Mouse (Mus musculus) neural tube, embryonic 11.5 days (tissue): ENCODE results near the gene Gmnn. TPM values are rescaled to one million over a fixed set of nuclear protein-coding genes. Genes with fewer than 3 reads are reported as not detected.
A peak's percentile ranks its signal among the peaks of the same experiment; 100 is the strongest.
"Not testable (repeated sequence)": the region's sequence is repeated elsewhere in the genome, so short reads cannot be mapped to it uniquely, and the experiment has no call there.

Source experiments
- ATAC-seq: fragments of 200-750 bp; cut with Nextera tagmentation; 2 replicates; pipeline ENCODE4 v1.8.0; 2017; ENCODE audit warnings: moderate number of reproducible peaks, mild to moderate bottlenecking, moderate TSS enrichment, moderate library complexity; ENCODE audit not compliant: insufficient read depth, low FRiP score, low TSS enrichment
- DNase-seq: peaks from one replicate; pipeline ENCODE4 v3.0.0-alpha.2; 2015; ENCODE audit warnings: low spot score
- H3K27ac ChIP-seq: fragments of 300-500 bp; sonication (generic); 2 replicates; pipeline ENCODE4 v1.5.1; 2014; ENCODE audit warnings: low read depth, mild to moderate bottlenecking, low read length
- H3K27me3 ChIP-seq: fragments of 300-500 bp; sonication (generic); 2 replicates; pipeline ENCODE4 v1.6.1; 2014; ENCODE audit warnings: mild to moderate bottlenecking, low read length, mixed read lengths; ENCODE audit not compliant: control insufficient read depth, insufficient read depth
- H3K36me3 ChIP-seq: fragments of 300-500 bp; sonication (generic); 2 replicates; pipeline ENCODE4 v1.6.1; 2014; ENCODE audit warnings: mild to moderate bottlenecking, low read length, moderate library complexity, mixed read lengths; ENCODE audit not compliant: control insufficient read depth, insufficient read depth
- H3K4me1 ChIP-seq: fragments of 300-500 bp; sonication (generic); 2 replicates; pipeline ENCODE4 v1.6.1; 2014; ENCODE audit warnings: low read length, mixed read lengths; ENCODE audit not compliant: control insufficient read depth, insufficient read depth
- H3K4me2 ChIP-seq: fragments of 300-500 bp; sonication (generic); 2 replicates; pipeline ENCODE4 v1.6.1; 2014; ENCODE audit warnings: low read depth, mild to moderate bottlenecking, moderate library complexity
- H3K4me3 ChIP-seq: fragments of 300-500 bp; sonication (generic); 2 replicates; pipeline ENCODE4 v1.5.1; 2014; ENCODE audit warnings: low read depth, low read length
- H3K9ac ChIP-seq: fragments of 300-500 bp; sonication (generic); 2 replicates; pipeline ENCODE4 v1.6.1; 2014; ENCODE audit warnings: mild to moderate bottlenecking, low read length
- H3K9me3 ChIP-seq: fragments of 300-500 bp; sonication (generic); 2 replicates; pipeline ENCODE4 v1.6.1; 2016; ENCODE audit warnings: low read length; ENCODE audit not compliant: control insufficient read depth
- WGBS: fragments of 180-500 bp; shearing (Covaris S2); extraction: QIAGEN DNeasy Blood & Tissue Kit; methylation state at CpG from one replicate; pipeline ENCODE4 v1.1.7; 2014; 5-methylcytosine and 5-hydroxymethylcytosine counted together
- polyA plus RNA-seq: library from polyadenylated mRNA; unstranded; fragments of >200 nt; fragmentation: Nextera tagmentation; extraction: Ambion mirVana; gene quantifications from 2 replicates; pipeline ENCODE4 v1.2.1, GENCODE M21; 2014

Gmnn gene
- polyA plus RNA-seq, 1 experiment from 2014 or later: 110 TPM

- Histone ChIP-seq H3K9ac (no peak overlapping the region), H3K9me3 (no peaks in the 10 kb centered on the region), H3K4me3 (no peak overlapping the region), H3K4me1 (no peaks in the 10 kb centered on the region), H3K36me3 (no peaks in the 10 kb centered on the region), H3K27me3 (no peaks in the 10 kb centered on the region), H3K4me2 (no peak overlapping the region), H3K27ac (no peak overlapping the region)
- ATAC-seq (no peak), DNase-seq (no peak)
- WGBS: 52% methylated on average over 7 of the region's 7 CpGs
These were observed 14.6 kb upstream of the Gmnn start for GRCm38 (mm10) chr13:24776146-24776844.

- H3K9ac ChIP-seq, DNase-seq, H3K4me3 ChIP-seq, H3K4me2 ChIP-seq, H3K4me1 ChIP-seq, H3K36me3 ChIP-seq, H3K27ac ChIP-seq, H3K27me3 ChIP-seq, H3K9me3 ChIP-seq, ATAC-seq: not testable (repeated sequence)
- WGBS: 92% methylated on average over 10 of the region's 10 CpGs
These were observed 9.8 kb upstream of the Gmnn start for GRCm38 (mm10) chr13:24771482-24771881.

DNA sequence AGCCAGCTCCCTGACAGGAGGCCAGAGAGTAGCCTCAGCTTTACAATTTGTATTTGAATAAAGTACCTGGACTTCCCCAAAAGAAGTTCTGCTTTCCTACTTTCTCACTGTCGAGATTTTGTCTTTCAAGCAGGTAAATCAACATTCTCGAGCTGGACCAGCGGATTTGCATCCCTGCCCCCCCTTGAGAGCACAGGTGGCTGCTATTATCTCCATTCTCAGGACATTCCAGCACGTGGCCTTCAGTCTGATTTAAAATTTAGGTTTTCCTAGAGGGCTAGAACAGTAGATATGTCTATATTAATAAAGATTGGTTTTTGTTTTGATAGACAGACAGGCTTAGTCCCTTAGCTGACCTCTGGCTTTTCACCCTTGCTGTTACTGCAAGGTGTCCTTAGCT is 6.1 kb upstream of the Gmnn start:
- H3K27me3 ChIP-seq, DNase-seq, H3K27ac ChIP-seq, H3K4me2 ChIP-seq, ATAC-seq, H3K9ac ChIP-seq, H3K36me3 ChIP-seq, H3K4me3 ChIP-seq, H3K9me3 ChIP-seq, H3K4me1 ChIP-seq: not testable (repeated sequence)
- WGBS: 71% methylated on average over 4 of the region's 4 CpGs

DNA sequence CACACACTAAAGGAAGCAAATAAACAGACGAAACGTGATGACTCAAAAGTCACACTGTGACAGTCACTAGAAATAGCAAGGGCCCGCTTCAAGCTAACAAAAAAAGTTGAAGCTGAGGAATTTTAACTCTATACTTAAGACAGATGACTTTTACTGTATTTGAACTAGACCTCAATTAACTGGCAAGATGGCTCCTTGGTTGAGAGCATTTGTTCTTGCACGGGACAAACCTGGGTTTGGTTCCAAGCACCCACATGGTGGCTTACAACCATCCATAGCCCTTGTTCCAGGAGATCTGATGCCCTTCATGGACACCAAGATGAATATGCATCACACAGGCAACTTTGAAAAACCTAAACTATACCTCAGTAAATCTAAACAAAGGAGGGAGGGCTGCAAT is 531 bp upstream of the Gmnn start:
- no peak for DNase-seq
- Histone ChIP-seq H3K4me2 (peak overlapping the region; percentile 63), H3K9me3 (no peaks in the 10 kb centered on the region), H3K36me3 (peaks cover 5% of the 10 kb centered on the region), H3K9ac (peak overlapping the region; percentile 91), H3K27ac (no peak overlapping the region), H3K27me3 (no peaks in the 10 kb centered on the region), H3K4me3 (peak overlapping the region; percentile 95), H3K4me1 (peaks cover 3% of the 10 kb centered on the region; the same call in 1 of the 2 replicates)
- ATAC-seq: no peak
- WGBS: 46% methylated on average over 4 of the region's 4 CpGs

DNA sequence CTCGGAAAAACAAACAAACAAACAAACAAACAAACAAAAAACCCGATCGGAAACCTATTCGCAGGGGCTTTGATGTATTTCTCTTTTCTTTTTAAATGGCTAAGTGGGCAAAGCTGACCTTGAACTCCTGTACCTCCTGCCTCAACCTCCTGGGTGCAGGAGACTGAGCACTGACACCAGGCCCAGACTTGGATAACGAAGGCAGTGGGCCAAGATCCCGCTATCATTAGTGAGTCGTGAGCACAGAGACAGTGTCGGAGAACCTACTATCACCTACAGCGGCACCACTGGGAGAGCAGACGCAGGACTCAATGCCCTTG is 680 bp downstream of the Gmnn start:
- Histone ChIP-seq H3K9ac (peak overlapping the region; percentile 91), H3K9me3 (no peaks in the 10 kb centered on the region), H3K4me3 (peak overlapping the region; percentile 95), H3K36me3 (peaks cover 5% of the 10 kb centered on the region), H3K4me2 (peak overlapping the region; percentile 63), H3K4me1 (peaks cover 3% of the 10 kb centered on the region; the same call in 1 of the 2 replicates), H3K27ac (0 out of 2 replicates have a peak overlapping the region, but pooled peaks have one; percentile 49), H3K27me3 (no peaks in the 10 kb centered on the region)
- ATAC-seq (no peak), DNase-seq (no peak)
- WGBS: 8% methylated on average over 10 of the region's 10 CpGs

- 72% methylated on average over 5 of the region's 5 CpGs for WGBS
- no peak for ATAC-seq
- H3K4me3 ChIP-seq: peak overlapping the region; percentile 95
- peaks cover 5% of the 10 kb centered on the region for H3K36me3 ChIP-seq
- 0 out of 2 replicates have a peak overlapping the region, but pooled peaks have one; percentile 22 for H3K9ac ChIP-seq
- H3K27ac ChIP-seq: no peak overlapping the region
- peaks cover 3% of the 10 kb centered on the region; the same call in 1 of the 2 replicates for H3K4me1 ChIP-seq
- H3K4me2 ChIP-seq: peak overlapping the region; percentile 63
- H3K27me3 ChIP-seq: no peaks in the 10 kb centered on the region
- no peaks in the 10 kb centered on the region for H3K9me3 ChIP-seq
- DNase-seq: no peak
These were observed 1.3 kb downstream of the Gmnn start for GRCm38 (mm10) chr13:24760351-24760870.

DNA sequence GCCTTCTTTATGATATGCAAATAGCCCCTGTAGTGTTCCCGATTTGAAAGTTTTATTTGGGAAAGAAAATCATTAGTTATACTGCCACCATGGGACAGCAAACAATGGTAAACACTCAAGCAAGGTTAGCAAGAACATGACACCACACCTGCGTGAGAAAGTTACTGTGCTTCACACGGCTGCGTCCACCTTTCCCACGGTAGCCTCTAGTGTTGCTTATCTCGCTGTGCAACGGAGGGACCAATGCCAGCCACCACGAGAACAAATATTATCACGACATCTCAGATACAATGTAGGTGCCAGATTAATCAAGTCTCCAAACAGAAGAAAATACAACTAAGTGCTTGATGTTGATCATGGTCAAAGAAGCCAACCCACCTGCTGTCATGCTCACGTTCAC is 2.3 kb downstream of the Gmnn start:
- H3K4me2 ChIP-seq: no peak overlapping the region
- no peak overlapping the region for H3K4me3 ChIP-seq
- DNase-seq: no peak
- ATAC-seq: no peak
- H3K9me3 ChIP-seq: no peaks in the 10 kb centered on the region
- H3K36me3 ChIP-seq: peaks cover 5% of the 10 kb centered on the region
- no peak overlapping the region for H3K9ac ChIP-seq
- H3K27me3 ChIP-seq: no peaks in the 10 kb centered on the region
- peaks cover 3% of the 10 kb centered on the region; the same call in 1 of the 2 replicates for H3K4me1 ChIP-seq
- H3K27ac ChIP-seq: no peak overlapping the region
- 96% methylated on average over 10 of the region's 10 CpGs for WGBS

DNA sequence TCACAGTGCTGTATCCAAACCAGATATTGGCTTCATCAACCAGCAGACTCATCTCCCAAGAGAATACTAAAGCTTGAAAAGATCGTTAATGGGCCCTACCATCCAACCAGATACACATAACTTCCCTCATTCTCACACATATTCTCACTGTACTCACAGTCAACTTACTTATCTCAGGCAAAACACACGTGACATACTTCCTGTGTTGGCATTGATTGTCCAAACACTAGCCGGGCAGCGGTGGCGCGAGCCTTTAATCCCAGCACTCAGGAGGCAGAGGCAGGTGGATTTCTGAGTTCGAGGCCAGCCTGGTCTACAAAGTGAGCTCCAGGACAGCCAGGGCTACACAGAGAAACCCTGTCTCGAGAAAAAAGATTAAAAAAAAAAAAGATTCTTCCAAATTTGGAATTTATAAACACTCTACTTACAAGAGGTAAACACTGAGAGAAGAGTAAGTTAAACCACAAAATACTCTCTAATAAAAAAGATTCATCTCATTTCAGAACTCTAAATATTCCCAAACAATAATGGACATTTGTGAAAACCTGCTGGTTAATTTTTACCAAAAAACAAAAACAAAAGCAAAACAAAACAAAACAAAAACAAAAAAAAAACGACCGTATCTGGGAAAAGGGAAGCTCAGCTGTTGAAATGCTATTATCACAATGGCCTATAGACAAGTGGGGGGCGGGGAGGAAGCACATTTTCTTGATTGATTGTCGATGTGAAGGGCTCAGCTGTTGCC is 3.7 kb downstream of the Gmnn start:
- Histone ChIP-seq H3K36me3 (peaks cover 5% of the 10 kb centered on the region), H3K27ac (no peak overlapping the region), H3K9ac (no peak overlapping the region), H3K27me3 (no peaks in the 10 kb centered on the region), H3K4me1 (peaks cover 3% of the 10 kb centered on the region; the same call in 1 of the 2 replicates), H3K4me2 (no peak overlapping the region), H3K4me3 (no peak overlapping the region), H3K9me3 (no peaks in the 10 kb centered on the region)
- no peak for DNase-seq
- WGBS: 88% methylated on average over 12 of the region's 12 CpGs
- ATAC-seq: no peak
